Mouse (Mus musculus) bone marrow, adult 2 months (tissue): ENCODE measurements around the gene Fry.

Experiments
- CTCF ChIP-seq: fragments of 200-500 bp; IDR thresholded peaks from 2 replicates; pipeline ENCODE4 v1.5.1; 2011; ENCODE audit warnings: low read length, control low read depth; ENCODE audit not compliant: control insufficient read depth, insufficient read depth
- POLR2A ChIP-seq: fragments of 200-500 bp; IDR thresholded peaks from 2 replicates; pipeline ENCODE4 v1.6.1; 2011; ENCODE audit warnings: low read depth, mild to moderate bottlenecking, control low read depth, low read length, borderline replicate concordance; ENCODE audit not compliant: control insufficient read depth

GRCm38 (mm10) chr5:150166811-150167210 lies 48.4 kb downstream of the Fry start:
- TF ChIP-seq CTCF (no peak), POLR2A (no peak)
